Mouse (Mus musculus) heart, adult 8-10 months (tissue): ENCODE measurements around the gene Vgll4. TPM values are rescaled to one million over a fixed set of nuclear protein-coding genes. Genes with fewer than 3 reads are reported as not detected.
A peak's percentile ranks its signal among the peaks of the same experiment; 100 is the strongest.

Source experiments
- DNase-seq: peaks from one replicate; pipeline ENCODE4 v3.0.0; 2022; ENCODE audit warnings: low spot score
- total RNA-seq, 4 experiments: library from RNA; stranded (reverse); gene quantifications; 2 replicates each; pipeline ENCODE4 v1.2.4; 2022

Gene Vgll4
- total RNA-seq, 4 experiments from 2014 or later, result 19.9 to 23.5 (median 21.4) TPM

DNA sequence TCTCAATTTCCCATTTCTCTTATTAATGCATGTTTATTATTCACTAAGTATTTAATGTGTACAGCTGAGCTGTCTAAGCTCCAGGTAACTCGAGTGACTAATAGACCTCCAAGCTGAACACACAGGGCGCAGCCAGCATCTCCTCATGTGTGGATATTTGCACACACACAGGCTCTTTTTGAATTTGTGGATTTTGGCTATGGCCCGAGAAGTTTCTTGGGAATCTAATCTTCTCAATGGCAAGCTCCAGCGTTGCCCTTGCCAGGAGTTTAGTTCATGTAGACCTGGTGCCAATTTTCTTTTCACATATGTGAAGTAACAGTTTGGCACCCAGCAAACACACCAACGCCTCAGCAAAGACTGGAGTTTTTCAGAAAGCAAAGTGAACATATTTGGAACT, 157.5 kb downstream of the Vgll4 start:
- peak; percentile 53 for DNase-seq

Other genes with a start within 250 kb of the Vgll4 start
- 10 to 100 TPM; 11.9 to 14.8 (median 12.8) TPM for gene Tamm41, start 67.9 kb upstream of the Vgll4 start, total RNA-seq
- 1 to 10 TPM; 3.5 to 6.2 (median 4.6) TPM for gene Syn2, start 164.9 kb upstream of the Vgll4 start, total RNA-seq